Mouse (Mus musculus): ENCODE data around the gene Scn1b.

The Scn1b gene

GRCm38 (mm10) chr7:31082831-31083588, 43.8 kb downstream of the Scn1b start:
- DNase-seq: no peak

GRCm38 (mm10) chr7:31082106-31082505, 44.7 kb downstream of the Scn1b start:
- DNase-seq: no peak

GRCm38 (mm10) chr7:31081106-31081505, 45.7 kb downstream of the Scn1b start:
- no peak for DNase-seq

GRCm38 (mm10) chr7:31080611-31081010, 46.2 kb downstream of the Scn1b start:
- no peak for DNase-seq

GRCm38 (mm10) chr7:31079670-31080069, 47.1 kb downstream of the Scn1b start:
- no peak for DNase-seq

GRCm38 (mm10) chr7:31077885-31078445, 48.8 kb downstream of the Scn1b start:
- no peak for DNase-seq

GRCm38 (mm10) chr7:31077470-31077869, 49.3 kb downstream of the Scn1b start:
- no peak for DNase-seq

- DNase-seq: no peak
Observed at GRCm38 (mm10) chr7:31076492-31076891, 50.3 kb downstream of the Scn1b start, which contains the start of gene Fxyd3. Fxyd3 (minus strand) TSS chr7:31076704.

GRCm38 (mm10) chr7:31074713-31075069, 52.1 kb downstream of the Scn1b start:
- no peak for DNase-seq

GRCm38 (mm10) chr7:31074061-31074712, 52.6 kb downstream of the Scn1b start:
- no peak for DNase-seq

GRCm38 (mm10) chr7:31073546-31073945, 53.3 kb downstream of the Scn1b start:
- DNase-seq: no peak

- DNase-seq: no peak
Observed at GRCm38 (mm10) chr7:31072326-31072725, 54.5 kb downstream of the Scn1b start.

GRCm38 (mm10) chr7:31070324-31070723, 56.5 kb downstream of the Scn1b start:
- no peak for DNase-seq

GRCm38 (mm10) chr7:31069491-31069890, 57.3 kb downstream of the Scn1b start:
- DNase-seq: no peak

GRCm38 (mm10) chr7:31067836-31068235, 59.0 kb downstream of the Scn1b start:
- no peak for DNase-seq
